Mouse (Mus musculus): Measurements from ENCODE around the gene Clrn3.
"Not testable (repeated sequence)": the region's sequence is repeated elsewhere in the genome, so short reads cannot be mapped to it uniquely, and the experiment has no call there.

GRCm38 (mm10) chr7:135575319-135576069 is 47.0 kb upstream of the Clrn3 start:
- not testable (repeated sequence) for TF ChIP-seq CTCF (IDR thresholded peaks at IDR 0.05; ENCODE audit: extremely low read depth, insufficient read length, insufficient replicate concordance, low read depth, low read length); POLR2A (IDR thresholded peaks at IDR 0.05; ENCODE audit: low read depth, low read length)

Measured in small intestine, adult 2 months (tissue).